Mouse (Mus musculus): ENCODE results near the gene Dnajc15. TPM values are rescaled to one million over a fixed set of nuclear protein-coding genes. Genes with fewer than 3 reads are reported as not detected.

The Dnajc15 gene
- polyA plus RNA-seq (2016; fragmentation: Nextera tagmentation; extraction: Ambion mirVana) = 109 and 120 TPM in 2 replicates

DNA sequence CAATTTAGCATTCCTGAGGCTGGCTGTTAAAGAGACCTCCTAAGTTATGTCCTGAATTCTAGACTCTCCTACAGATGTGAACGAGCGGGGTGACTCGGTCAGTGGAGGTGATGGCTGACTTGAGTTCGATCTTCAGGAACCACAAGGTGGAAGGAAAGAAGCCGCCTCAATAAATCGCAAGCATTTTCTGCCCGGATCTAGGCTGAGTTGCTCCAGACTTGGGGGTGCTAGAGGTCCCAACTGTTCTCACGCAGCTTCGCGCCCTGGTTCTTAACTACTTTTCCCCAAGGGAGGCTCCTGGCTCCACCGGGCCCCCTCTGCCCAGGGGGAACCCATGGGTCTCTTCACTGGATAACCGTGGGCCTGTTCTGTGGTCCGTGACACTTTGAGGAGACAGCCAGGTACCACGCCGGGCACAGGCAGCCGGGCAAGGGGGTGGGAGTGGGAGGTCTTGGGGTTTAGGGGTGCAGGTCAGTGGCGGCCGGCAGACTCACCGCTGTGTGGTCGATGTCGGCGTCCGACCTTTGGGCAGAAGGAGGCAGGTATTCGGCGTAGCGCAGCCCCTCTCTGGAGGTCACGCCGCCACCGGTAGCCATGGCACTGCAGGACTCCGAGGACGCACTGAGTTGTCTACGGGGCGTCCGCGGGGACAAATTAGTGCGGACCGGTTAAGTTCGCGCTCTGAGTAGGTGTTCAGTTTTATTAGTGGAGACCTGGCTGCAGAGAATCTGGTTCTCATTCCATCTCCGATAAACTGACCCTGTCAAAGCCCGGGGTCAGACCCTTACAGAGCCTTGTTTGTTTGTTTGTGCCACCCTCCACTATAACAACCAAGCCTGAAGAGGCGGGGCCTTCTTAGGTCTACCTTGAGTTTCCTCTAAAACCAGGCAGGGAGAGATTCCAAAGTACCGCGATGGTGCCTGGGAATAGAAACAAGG lies at the start of gene Dnajc15:
Dnajc15 (minus strand) TSS at position 822 of the 938 bp plus-strand sequence.
- peak within 1 kb of the TSS; percentile 41; the same call in 1 of the 2 replicates for H3K27ac ChIP-seq
- H3K4me2 ChIP-seq = peak within 1 kb of the TSS; percentile 73
- H3K4me1 ChIP-seq (replicated peaks) = no peaks in the 10 kb centered on the region
- peak within 1 kb of the TSS; percentile 87 for H3K9ac ChIP-seq (replicated peaks)
- no peaks in the 10 kb centered on the region for H3K9me3 ChIP-seq
- peak; percentile 89 for ATAC-seq (ENCODE audit: insufficient number of reproducible peaks, insufficient read depth, low FRiP score, low TSS enrichment, low read depth)
- WGBS = 1% methylated on average over 44 of the region's 44 CpGs
- H3K27me3 ChIP-seq = no peaks in the 10 kb centered on the region
- no peaks in the 10 kb centered on the region; the same call in 1 of the 2 replicates for H3K36me3 ChIP-seq
- H3K4me3 ChIP-seq (replicated peaks) = peak within 1 kb of the TSS; percentile 90

DNA sequence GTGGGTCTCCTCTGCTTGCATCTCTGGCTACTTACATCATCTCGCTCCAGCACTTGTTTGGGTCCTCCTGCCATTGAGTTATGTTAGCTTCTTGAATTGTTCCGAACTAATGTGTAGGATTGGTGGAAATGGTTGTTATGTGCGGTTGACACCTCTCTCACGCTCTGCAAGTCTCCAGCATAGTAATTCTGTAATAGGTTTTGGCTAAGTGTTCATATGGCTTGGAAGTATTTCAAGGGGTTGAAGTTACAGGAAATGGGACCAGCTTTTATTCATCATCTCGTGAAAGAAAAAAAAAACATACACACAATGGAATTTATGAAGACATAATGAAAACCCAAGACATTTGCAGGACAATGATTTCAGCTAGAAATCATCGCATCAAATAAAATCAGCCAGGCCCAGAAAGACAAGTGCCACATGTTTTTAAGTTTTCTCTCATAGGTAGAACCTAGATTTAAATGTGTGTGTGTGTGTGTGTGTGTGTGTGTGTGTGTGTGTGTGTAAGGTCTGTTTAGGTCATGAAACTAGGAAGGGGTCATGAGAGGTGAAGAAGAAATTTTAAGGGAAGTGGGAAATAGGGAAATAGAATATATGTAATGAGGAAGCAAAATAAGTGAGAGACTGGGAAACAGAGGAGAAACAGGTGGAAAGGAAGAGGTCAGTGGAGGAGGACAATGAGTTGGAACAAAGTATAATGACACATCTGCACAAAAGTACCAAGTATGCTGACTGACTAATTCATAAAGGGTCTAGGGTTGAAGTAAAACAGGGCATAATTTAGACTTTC lies 48.3 kb upstream of the Dnajc15 start:
- ATAC-seq (ENCODE audit: insufficient number of reproducible peaks, insufficient read depth, low FRiP score, low TSS enrichment, low read depth) = no peak
- 80% methylated on average over 6 of the region's 6 CpGs for WGBS
- no peaks in the 10 kb centered on the region for H3K27me3 ChIP-seq
- no peak overlapping the region for H3K27ac ChIP-seq
- H3K4me3 ChIP-seq (replicated peaks) = no peak overlapping the region
- H3K36me3 ChIP-seq = no peaks in the 10 kb centered on the region
- H3K9me3 ChIP-seq = no peaks in the 10 kb centered on the region
- H3K4me1 ChIP-seq (replicated peaks) = peaks cover 10% of the 10 kb centered on the region
- H3K9ac ChIP-seq (replicated peaks) = no peak overlapping the region
- H3K4me2 ChIP-seq = no peak overlapping the region

DNA sequence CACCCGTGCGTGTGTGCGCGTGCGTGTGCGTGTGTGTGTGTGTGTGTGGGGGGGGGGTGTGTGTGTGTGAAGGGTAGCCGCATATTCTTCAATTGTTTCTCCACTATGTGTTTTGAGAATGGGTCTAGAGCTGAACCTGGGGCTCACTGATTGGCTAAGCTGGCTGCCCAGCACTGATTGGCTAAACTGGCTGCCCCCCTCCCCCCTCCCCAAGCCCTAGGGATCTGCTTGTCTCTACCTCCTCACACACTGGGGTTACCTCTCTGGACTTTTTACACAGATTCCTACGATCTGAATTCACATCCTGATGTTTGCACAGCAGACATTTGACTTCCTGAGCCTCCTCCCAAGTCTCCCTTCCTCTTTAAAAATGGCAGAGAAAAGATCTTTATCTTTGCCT lies 46.7 kb upstream of the Dnajc15 start:
- Histone ChIP-seq H3K4me2 (no peak overlapping the region), H3K9ac (replicated peaks) (no peak overlapping the region), H3K36me3 (no peaks in the 10 kb centered on the region), H3K27ac (no peak overlapping the region), H3K9me3 (no peaks in the 10 kb centered on the region), H3K4me1 (replicated peaks) (peaks cover 10% of the 10 kb centered on the region), H3K4me3 (replicated peaks) (no peak overlapping the region), H3K27me3 (no peaks in the 10 kb centered on the region)
- ATAC-seq (ENCODE audit: insufficient number of reproducible peaks, insufficient read depth, low FRiP score, low TSS enrichment, low read depth) = no peak
- WGBS = 91% methylated on average over 8 of the region's 8 CpGs

- Histone ChIP-seq H3K9ac (replicated peaks) (no peak overlapping the region), H3K9me3 (no peaks in the 10 kb centered on the region), H3K27me3 (no peaks in the 10 kb centered on the region), H3K4me3 (replicated peaks) (no peak overlapping the region), H3K36me3 (no peaks in the 10 kb centered on the region), H3K27ac (no peak overlapping the region), H3K4me2 (no peak overlapping the region), H3K4me1 (replicated peaks) (0 out of 2 replicates have a peak, but pooled peaks cover under 1% of the 10 kb centered on the region)
- WGBS = 91% methylated on average over 5 of the region's 5 CpGs
- ATAC-seq (ENCODE audit: insufficient number of reproducible peaks, insufficient read depth, low FRiP score, low TSS enrichment, low read depth) = no peak
These were observed 40.9 kb upstream of the Dnajc15 start for GRCm38 (mm10) chr14:77915776-77916175.

DNA sequence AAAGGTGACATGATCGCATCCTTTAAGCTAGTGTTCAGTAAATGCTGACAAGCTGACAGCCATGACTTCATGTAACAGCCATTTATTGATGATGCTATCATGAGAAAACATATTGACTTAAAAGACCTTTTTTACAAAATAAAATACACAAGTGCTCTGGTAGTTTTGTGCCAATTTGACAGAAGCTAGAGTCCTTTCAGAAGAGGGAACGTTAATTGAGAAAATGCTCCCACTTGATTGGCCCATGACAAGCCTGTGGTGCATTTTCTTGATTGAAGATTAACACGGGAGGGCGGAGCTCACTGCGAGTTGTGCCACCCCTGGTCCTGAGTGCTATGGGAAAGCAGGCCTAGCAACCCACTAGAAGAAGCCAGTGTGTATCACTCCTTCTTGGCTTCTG lies 31.7 kb upstream of the Dnajc15 start:
- Histone ChIP-seq H3K4me3 (replicated peaks) (no peak overlapping the region), H3K36me3 (no peaks in the 10 kb centered on the region), H3K4me2 (no peak overlapping the region), H3K27me3 (no peaks in the 10 kb centered on the region), H3K27ac (no peak overlapping the region), H3K9me3 (no peaks in the 10 kb centered on the region), H3K4me1 (replicated peaks) (0 out of 2 replicates have a peak, but pooled peaks cover 3% of the 10 kb centered on the region), H3K9ac (replicated peaks) (no peak overlapping the region)
- WGBS = 87% methylated on average over 5 of the region's 5 CpGs
- no peak for ATAC-seq (ENCODE audit: insufficient number of reproducible peaks, insufficient read depth, low FRiP score, low TSS enrichment, low read depth)

GRCm38 (mm10) chr14:77905466-77905865 lies 30.5 kb upstream of the Dnajc15 start:
- Histone ChIP-seq H3K4me3 (replicated peaks) (no peak overlapping the region), H3K4me2 (no peak overlapping the region), H3K4me1 (replicated peaks) (0 out of 2 replicates have a peak, but pooled peaks cover 3% of the 10 kb centered on the region), H3K27ac (no peak overlapping the region), H3K9ac (replicated peaks) (no peak overlapping the region), H3K27me3 (no peaks in the 10 kb centered on the region), H3K9me3 (no peaks in the 10 kb centered on the region), H3K36me3 (no peaks in the 10 kb centered on the region)
- no peak for ATAC-seq (ENCODE audit: insufficient number of reproducible peaks, insufficient read depth, low FRiP score, low TSS enrichment, low read depth)
- 78% methylated on average over 5 of the region's 5 CpGs for WGBS

GRCm38 (mm10) chr14:77904171-77904762 lies 29.3 kb upstream of the Dnajc15 start, which contains the start of gene Epsti1:
Gene Epsti1, plus strand, starts transcription at chr14:77904239.
- Histone ChIP-seq H3K4me2 (peak within 1 kb of the TSS; percentile 15; the same call in 1 of the 2 replicates), H3K9ac (replicated peaks) (no peak within 1 kb of the TSS), H3K9me3 (no peaks in the 10 kb centered on the region), H3K27me3 (no peaks in the 10 kb centered on the region), H3K4me1 (replicated peaks) (0 out of 2 replicates have a peak, but pooled peaks cover 3% of the 10 kb centered on the region), H3K27ac (no peak within 1 kb of the TSS), H3K36me3 (no peaks in the 10 kb centered on the region), H3K4me3 (replicated peaks) (no peak within 1 kb of the TSS)
- no peak for ATAC-seq (ENCODE audit: insufficient number of reproducible peaks, insufficient read depth, low FRiP score, low TSS enrichment, low read depth)
- WGBS = 42% methylated on average over 15 of the region's 15 CpGs

DNA sequence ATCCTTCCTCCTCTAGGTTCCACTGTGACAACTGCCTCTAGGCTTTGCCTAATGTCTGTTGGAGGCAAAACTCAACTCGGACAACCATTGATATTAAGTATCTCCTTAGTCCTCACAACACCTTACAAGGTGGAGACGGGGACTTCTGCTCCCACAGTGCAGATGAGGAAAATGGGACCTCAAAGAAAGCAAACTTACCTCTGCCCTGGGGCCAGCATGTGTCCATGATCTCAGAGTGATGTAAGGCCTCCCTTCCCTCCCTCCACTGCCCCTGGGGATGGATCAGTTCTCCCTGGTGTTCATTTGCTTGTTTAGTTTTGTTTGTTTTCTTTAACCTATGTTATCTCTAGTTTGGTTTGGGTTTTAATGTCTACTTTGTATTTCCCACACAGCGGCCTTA lies 27.6 kb upstream of the Dnajc15 start:
- H3K4me3 ChIP-seq (replicated peaks) = no peak overlapping the region
- no peaks in the 10 kb centered on the region for H3K9me3 ChIP-seq
- WGBS = 87% methylated on average over 3 of the region's 3 CpGs
- 0 out of 2 replicates have a peak, but pooled peaks cover 3% of the 10 kb centered on the region for H3K4me1 ChIP-seq (replicated peaks)
- H3K27ac ChIP-seq = no peak overlapping the region
- ATAC-seq (ENCODE audit: insufficient number of reproducible peaks, insufficient read depth, low FRiP score, low TSS enrichment, low read depth) = no peak
- no peak overlapping the region for H3K4me2 ChIP-seq
- no peaks in the 10 kb centered on the region for H3K27me3 ChIP-seq
- H3K9ac ChIP-seq (replicated peaks) = no peak overlapping the region
- no peaks in the 10 kb centered on the region for H3K36me3 ChIP-seq

- H3K27me3 ChIP-seq = no peaks in the 10 kb centered on the region
- H3K4me1 ChIP-seq (replicated peaks) = no peaks in the 10 kb centered on the region
- WGBS = 88% methylated on average over 3 of the region's 3 CpGs
- no peaks in the 10 kb centered on the region for H3K36me3 ChIP-seq
- H3K27ac ChIP-seq = no peak overlapping the region
- H3K9me3 ChIP-seq = no peaks in the 10 kb centered on the region
- ATAC-seq (ENCODE audit: insufficient number of reproducible peaks, insufficient read depth, low FRiP score, low TSS enrichment, low read depth) = no peak
- no peak overlapping the region for H3K9ac ChIP-seq (replicated peaks)
- H3K4me3 ChIP-seq (replicated peaks) = no peak overlapping the region
- H3K4me2 ChIP-seq = no peak overlapping the region
These were observed 21.0 kb upstream of the Dnajc15 start for GRCm38 (mm10) chr14:77895951-77896350.

- no peaks in the 10 kb centered on the region for H3K36me3 ChIP-seq
- no peak overlapping the region for H3K9ac ChIP-seq (replicated peaks)
- WGBS = 85% methylated on average over 7 of the region's 7 CpGs
- H3K27ac ChIP-seq = no peak overlapping the region
- ATAC-seq (ENCODE audit: insufficient number of reproducible peaks, insufficient read depth, low FRiP score, low TSS enrichment, low read depth) = no peak
- H3K27me3 ChIP-seq = no peaks in the 10 kb centered on the region
- no peak overlapping the region for H3K4me2 ChIP-seq
- no peak overlapping the region for H3K4me3 ChIP-seq (replicated peaks)
- H3K4me1 ChIP-seq (replicated peaks) = no peaks in the 10 kb centered on the region
- no peaks in the 10 kb centered on the region for H3K9me3 ChIP-seq
These were observed 15.0 kb upstream of the Dnajc15 start for GRCm38 (mm10) chr14:77889911-77890310.

GRCm38 (mm10) chr14:77886941-77887340 lies 12.0 kb upstream of the Dnajc15 start:
- Histone ChIP-seq H3K9me3 (no peaks in the 10 kb centered on the region), H3K4me1 (replicated peaks) (no peaks in the 10 kb centered on the region), H3K27ac (no peak overlapping the region), H3K27me3 (no peaks in the 10 kb centered on the region), H3K4me2 (no peak overlapping the region), H3K4me3 (replicated peaks) (no peak overlapping the region), H3K9ac (replicated peaks) (no peak overlapping the region), H3K36me3 (no peaks in the 10 kb centered on the region)
- no peak for ATAC-seq (ENCODE audit: insufficient number of reproducible peaks, insufficient read depth, low FRiP score, low TSS enrichment, low read depth)
- 91% methylated on average over 4 of the region's 4 CpGs for WGBS
